13 mouse cellular contexts compared by ENCODE assay signal in the genomic region with DNA sequence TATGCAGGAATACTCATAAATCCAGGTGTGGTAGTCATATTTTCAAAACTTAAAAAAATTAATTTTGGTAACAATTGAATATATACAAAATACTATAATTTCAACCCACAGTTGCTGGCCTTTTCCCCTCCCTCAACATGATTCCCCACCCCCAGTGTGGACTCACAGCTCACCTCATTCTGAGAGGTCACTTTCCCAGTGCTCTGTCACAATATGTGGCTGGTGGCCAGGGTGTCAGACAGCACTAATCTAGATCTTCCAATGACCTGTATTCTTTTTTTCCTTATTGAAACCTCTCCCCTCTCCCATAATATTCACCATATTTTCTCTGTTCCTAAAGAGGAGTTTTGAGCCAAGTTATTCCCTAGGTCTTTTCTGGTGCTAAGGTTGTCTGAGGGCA.
"Had no signal": no experiment of that assay in that cellular context is flagged by ENCODE, and none has a peak within 500 bp of the region (broad histone marks: within the 10 kb centered on the region; RNA-seq: fewer than 3 reads in every experiment).

No protein-coding gene starts in this region.

- H3K9ac ChIP-seq: limb, embryonic 15.5 days; midbrain, embryonic 13.5 days; neural tube, embryonic 15.5 days had no signal

- H3K9me3 ChIP-seq: limb, embryonic 15.5 days; midbrain, embryonic 13.5 days; neural tube, embryonic 15.5 days had no signal

- DNase-seq: kidney, adult 2 months; kidney, postnatal 25 days; layer of hippocampus, postnatal 36 days; lung, adult 2 months; lung, postnatal 36 days; right cerebral cortex, adult 18-20 months; right cerebral cortex, postnatal 25 days; thymus, postnatal 4 days had no signal

- H3K4me3 ChIP-seq: limb, embryonic 15.5 days; midbrain, embryonic 13.5 days; myocyte; neural tube, embryonic 15.5 days had no signal

- H3K4me2 ChIP-seq: limb, embryonic 15.5 days; midbrain, embryonic 13.5 days; neural tube, embryonic 15.5 days had no signal

- H3K4me1 ChIP-seq: limb, embryonic 15.5 days; midbrain, embryonic 13.5 days; neural tube, embryonic 15.5 days had no signal

- H3K36me3 ChIP-seq: limb, embryonic 15.5 days; midbrain, embryonic 13.5 days; neural tube, embryonic 15.5 days had no signal

- H3K27me3 ChIP-seq: limb, embryonic 15.5 days; midbrain, embryonic 13.5 days; neural tube, embryonic 15.5 days had no signal

- H3K27ac ChIP-seq: limb, embryonic 15.5 days; midbrain, embryonic 13.5 days; neural tube, embryonic 15.5 days had no signal

- ATAC-seq: lung, postnatal 0 days; midbrain, embryonic 13.5 days had no signal
